Mouse (Mus musculus) left cerebral cortex, adult 2 months (tissue): ENCODE measurements around the gene Snx9. TPM values are rescaled to one million over a fixed set of nuclear protein-coding genes. Genes with fewer than 3 reads are reported as not detected.

ENCODE experiments used
- DNase-seq, 2 experiments: peaks; one replicate each; pipeline ENCODE4 v3.0.0; 2021 to 2022; ENCODE audit warnings: low spot score in 2 of 2, mixed read lengths in 1 of 2; ENCODE audit errors: extremely low spot score in 1 of 2
- H3K27ac ChIP-seq: fragments of 200-600 bp; 2 replicates; pipeline ENCODE4 v1.8.1; 2022
- H3K4me3 ChIP-seq: fragments of 200-600 bp; 2 replicates; pipeline ENCODE4 v1.8.1; 2022
- CTCF ChIP-seq: fragments of 200-600 bp; IDR thresholded peaks from 2 replicates; pipeline ENCODE4 v1.8.1; 2022; ENCODE audit warnings: antibody characterized with exemption, mild to moderate bottlenecking, moderate library complexity
- intact Hi-C: fragments of 180-260 bp; cut with DNase I; formaldehyde crosslinking; loops from one replicate; pipeline ENCODE4 v1.15.1; 2025
- total RNA-seq, 2 experiments: library from RNA; stranded (reverse); gene quantifications; 2 replicates each; pipeline ENCODE4 v1.2.3; 2021

The Snx9 gene
- total RNA-seq, 2 experiments from 2014 or later: 14.7 to 16.6 TPM

DNA sequence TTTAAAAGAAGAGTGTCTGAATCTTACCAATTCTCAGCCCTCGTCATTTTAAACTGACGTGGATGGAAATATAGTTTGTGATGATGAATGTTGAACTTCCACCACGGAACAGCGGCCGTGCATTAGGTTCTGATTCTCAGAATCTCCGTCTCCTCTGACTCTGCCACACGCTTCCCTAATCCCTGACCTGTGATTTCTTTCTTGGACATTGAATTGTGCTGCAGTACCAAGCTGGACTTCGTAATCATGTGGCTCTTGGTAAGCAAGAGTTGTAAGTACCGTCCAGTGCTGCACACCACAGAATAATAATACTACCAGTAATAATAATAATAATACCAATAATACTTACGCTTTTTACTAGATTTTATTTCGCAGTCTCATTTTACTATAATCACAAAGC, 29.6 kb downstream of the Snx9 start:
- intact Hi-C loops: no loop called here
- Histone ChIP-seq H3K4me3 (no peak overlapping the region), H3K27ac (no peak overlapping the region)
- TF ChIP-seq CTCF: no peak
- DNase-seq: no peak

DNA sequence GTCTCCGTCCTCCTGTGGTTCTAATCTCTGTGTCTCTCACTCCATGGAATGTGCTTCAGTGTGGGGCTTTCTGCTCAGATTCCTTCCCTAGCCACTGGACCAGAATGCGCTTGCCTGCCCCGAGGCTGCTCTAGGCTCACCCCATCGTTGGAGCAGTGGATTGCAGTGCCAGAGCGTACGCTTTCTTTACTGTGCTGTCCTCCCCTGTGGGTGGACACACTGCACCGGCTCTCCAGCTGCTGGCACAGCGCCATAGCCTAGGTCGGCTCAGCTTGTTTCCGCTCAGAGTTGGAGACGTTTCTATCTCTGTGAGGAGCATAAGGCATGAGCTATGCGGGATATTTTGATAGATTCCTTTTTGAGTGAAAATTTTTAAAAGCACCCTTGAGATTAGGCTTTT, 31.4 kb downstream of the Snx9 start:
- H3K4me3 ChIP-seq: no peak overlapping the region
- no peak overlapping the region for H3K27ac ChIP-seq
- intact Hi-C loops: no loop called here
- TF ChIP-seq CTCF: no peak
- no peak for DNase-seq

- no peak overlapping the region for H3K27ac ChIP-seq
- no peak overlapping the region for H3K4me3 ChIP-seq
- intact Hi-C loops: no loop called here
- DNase-seq: no peak
- TF ChIP-seq CTCF: no peak
Measured at GRCm38 (mm10) chr17:5874565-5874964, 33.4 kb downstream of the Snx9 start.

GRCm38 (mm10) chr17:5877611-5878157, 36.6 kb downstream of the Snx9 start:
- Histone ChIP-seq H3K4me3 (no peak overlapping the region), H3K27ac (no peak overlapping the region)
- intact Hi-C loops: no loop called here
- TF ChIP-seq CTCF: no peak
- DNase-seq: no peak

DNA sequence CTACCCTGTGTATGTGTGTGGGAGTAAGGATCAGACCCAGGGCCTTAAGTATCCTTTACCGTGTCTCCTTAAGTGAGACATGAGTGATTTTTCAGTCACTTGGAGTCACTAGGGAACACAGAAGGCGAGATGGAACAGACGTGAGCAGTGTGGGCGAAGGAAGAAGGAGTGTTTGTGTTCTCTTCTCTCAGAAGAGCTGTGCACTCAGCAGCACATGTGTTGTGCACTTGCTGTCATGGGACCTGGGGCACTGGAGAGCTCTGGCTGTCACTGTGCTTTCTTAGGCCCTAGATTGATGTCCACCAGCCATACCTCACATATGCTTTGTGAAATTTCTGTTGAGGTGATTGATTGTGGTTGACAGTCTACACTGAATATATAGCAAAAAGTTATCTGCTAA, 37.7 kb downstream of the Snx9 start:
- no peak for DNase-seq
- no peak for TF ChIP-seq CTCF
- intact Hi-C loops: no loop called here
- no peak overlapping the region for H3K27ac ChIP-seq
- no peak overlapping the region for H3K4me3 ChIP-seq

DNA sequence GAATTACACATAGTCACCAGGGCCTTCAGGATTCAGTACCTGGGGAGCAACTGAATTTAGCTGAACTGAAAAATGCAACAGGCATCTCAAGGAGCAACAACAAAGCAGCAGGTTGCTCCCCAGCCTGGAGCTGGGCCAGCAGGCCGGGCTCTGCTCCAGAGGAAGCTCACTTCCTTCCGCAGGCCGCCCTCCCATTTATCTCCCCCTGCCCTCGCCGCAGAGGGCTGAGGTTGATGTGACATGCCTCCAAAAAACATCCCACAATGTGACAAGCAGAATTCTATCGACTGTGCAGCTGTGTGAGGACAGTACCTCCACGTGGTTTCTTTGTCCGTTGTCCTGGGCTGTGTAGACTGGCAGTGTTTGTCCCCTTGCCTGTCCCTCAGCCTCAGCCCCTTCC, 44.3 kb downstream of the Snx9 start:
- no peak for TF ChIP-seq CTCF
- peak in 1 of 2 experiments; percentile 25 for DNase-seq
- intact Hi-C loops: loop anchor here (5.0 kb wide), 1 partner anchor 43 kb away; the partner anchor contains the start of gene Snx9
- peak overlapping the region; percentile 32; the same call in 1 of the 2 replicates for H3K27ac ChIP-seq
- no peak overlapping the region for H3K4me3 ChIP-seq

DNA sequence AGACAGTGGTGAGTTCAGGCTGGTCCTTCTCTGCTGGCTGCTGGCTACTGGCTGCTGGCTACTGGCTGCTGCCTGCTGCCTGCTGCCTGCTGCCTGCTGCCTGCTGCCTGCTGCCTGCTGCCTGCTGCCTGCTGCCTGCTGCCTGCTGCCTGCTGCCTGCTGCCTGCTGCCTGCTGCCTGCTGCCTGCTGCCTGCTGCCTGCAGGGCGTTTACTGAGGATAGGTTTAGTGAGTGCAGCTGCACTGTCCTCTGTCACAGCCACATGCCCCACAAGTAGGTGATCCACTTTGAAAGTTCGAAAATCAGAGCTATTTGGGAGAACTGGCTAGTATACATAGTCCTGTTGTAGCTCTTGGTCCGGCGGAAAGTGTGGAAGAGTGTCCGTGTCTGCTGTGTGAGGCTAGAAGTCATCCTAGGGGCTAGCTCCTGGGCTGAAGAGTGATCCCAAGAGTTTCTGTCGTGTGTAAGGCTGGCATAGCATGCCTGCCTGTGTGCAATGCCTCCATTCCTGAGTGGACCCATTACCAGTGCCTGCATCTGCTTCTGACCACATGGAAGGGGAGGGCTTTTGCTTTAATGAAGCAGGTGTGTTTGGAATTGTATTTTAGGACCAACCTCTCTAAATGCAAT, 45.2 kb downstream of the Snx9 start:
- DNase-seq: no peak
- no peak for TF ChIP-seq CTCF
- intact Hi-C loops: loop anchor here (5.0 kb wide), 1 partner anchor 44 kb away; the partner anchor contains the start of gene Snx9
- Histone ChIP-seq H3K27ac (no peak overlapping the region), H3K4me3 (no peak overlapping the region)

- intact Hi-C loops: loop anchor here (5.0 kb wide), 1 partner anchor 45 kb away; the partner anchor contains the start of gene Snx9
- DNase-seq: no peak
- peak; percentile 58 for TF ChIP-seq CTCF
- peak overlapping the region; percentile 1; the same call in 1 of the 2 replicates for H3K27ac ChIP-seq
- H3K4me3 ChIP-seq: no peak overlapping the region
Measured at GRCm38 (mm10) chr17:5886943-5887800, 46.0 kb downstream of the Snx9 start.

- intact Hi-C loops: loop anchor here (1.0 to 10.0 kb wide), 2 partner anchors 94 to 456 kb away; no protein-coding TSS in a partner anchor
- Histone ChIP-seq H3K27ac (no peak overlapping the region), H3K4me3 (no peak overlapping the region)
- DNase-seq: peak; percentile 66 to 76
- TF ChIP-seq CTCF: peak; percentile 86
Measured at GRCm38 (mm10) chr17:5890429-5890828, 49.3 kb downstream of the Snx9 start.

- H3K27ac ChIP-seq: no peak overlapping the region
- no peak overlapping the region for H3K4me3 ChIP-seq
- intact Hi-C loops: loop anchor here (10.0 kb wide), 1 partner anchor 457 kb away; no protein-coding TSS in a partner anchor
- TF ChIP-seq CTCF: no peak
- no peak for DNase-seq
Measured at GRCm38 (mm10) chr17:5891933-5892683, 51.0 kb downstream of the Snx9 start.

DNA sequence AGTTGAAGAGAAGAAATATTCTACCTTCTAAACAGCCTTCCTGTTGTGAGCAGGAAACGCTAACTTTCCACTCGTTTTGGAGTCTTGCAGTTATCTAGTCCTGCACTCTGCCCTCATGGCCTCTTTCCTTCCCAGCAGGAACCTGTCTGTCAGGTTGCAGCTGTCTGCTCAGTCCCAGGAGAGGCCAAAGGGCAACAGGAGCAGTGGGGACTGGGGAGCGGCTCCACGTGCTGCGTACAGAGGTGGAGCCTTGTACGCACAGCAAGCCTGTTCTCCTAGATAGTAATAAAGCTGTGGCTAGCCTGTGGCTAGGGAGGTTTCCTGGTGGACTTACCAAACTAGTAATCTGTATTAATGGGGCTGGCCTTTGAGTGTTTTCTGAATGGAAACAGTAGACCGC, 52.0 kb downstream of the Snx9 start:
- no peak for TF ChIP-seq CTCF
- DNase-seq: no peak
- Histone ChIP-seq H3K27ac (no peak overlapping the region), H3K4me3 (no peak overlapping the region)
- intact Hi-C loops: loop anchor here (10.0 kb wide), 1 partner anchor 458 kb away; no protein-coding TSS in a partner anchor
